Mouse (Mus musculus): Measurements from ENCODE around the gene Myom3. TPM values are rescaled to one million over a fixed set of nuclear protein-coding genes. Genes with fewer than 3 reads are reported as not detected.

The Myom3 gene
- total and polyA plus RNA-seq, 3 experiments: not detected

DNA sequence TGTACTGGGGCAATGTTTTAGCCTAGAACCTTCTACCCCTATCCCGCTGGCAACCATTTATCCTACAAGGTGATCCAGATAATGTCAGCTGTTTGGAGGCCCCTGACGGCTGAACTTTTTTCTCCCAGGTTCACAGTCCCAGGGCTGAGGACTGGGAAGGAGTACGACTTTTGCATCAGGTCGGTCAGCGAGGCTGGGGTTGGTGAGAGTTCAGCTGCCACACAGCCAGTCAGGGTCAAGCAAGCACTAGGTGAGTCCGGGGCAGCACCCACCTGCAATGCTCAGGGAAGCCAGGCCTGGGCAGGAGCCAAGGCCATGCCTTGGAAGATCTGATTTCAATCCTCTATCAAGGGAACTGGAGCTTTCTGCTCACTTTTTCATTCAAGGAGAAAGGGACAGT is 27.8 kb downstream of the Myom3 start:
- no peak overlapping the region for H3K27ac ChIP-seq (ENCODE audit: control insufficient read depth, low read depth, low read length)
- no peaks in the 10 kb centered on the region; a peak in 1 of 4 replicates for H3K27me3 ChIP-seq (ENCODE audit: control insufficient read depth in 1 of 2, insufficient read depth in 2 of 2, low read length in 2 of 2)

DNA sequence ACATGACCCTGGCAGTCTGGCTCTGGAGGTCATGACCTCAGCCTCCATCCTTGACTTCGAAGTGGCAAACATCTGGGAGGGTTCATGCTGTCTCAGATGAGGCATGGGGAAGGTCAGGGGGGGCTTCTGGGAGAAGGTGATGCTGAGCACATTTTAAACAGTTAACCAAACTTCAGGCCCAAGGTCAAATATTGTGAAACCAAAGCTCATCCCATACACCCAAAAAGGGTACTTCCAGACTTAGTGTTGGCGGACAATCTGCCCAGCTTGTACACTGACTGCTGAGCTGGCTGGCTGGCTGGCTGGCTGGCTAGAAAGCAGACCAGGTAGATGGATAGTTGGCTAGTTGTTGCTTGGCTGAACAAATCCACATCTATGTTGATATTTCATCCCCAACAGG is 29.6 kb downstream of the Myom3 start:
- H3K79me2 ChIP-seq (ENCODE audit: control insufficient read depth, insufficient read depth, low read length, poor library complexity): no peaks in the 10 kb centered on the region
- H3K4me1 ChIP-seq (ENCODE audit: control insufficient read depth in 1 of 2, insufficient read depth in 2 of 2, low read length in 2 of 2): no peaks in the 10 kb centered on the region
- no peak overlapping the region for H3K27ac ChIP-seq (ENCODE audit: control insufficient read depth, low read depth, low read length)
- H3K9me3 ChIP-seq (replicated peaks; ENCODE audit: insufficient read depth, low read length): no peaks in the 10 kb centered on the region
- H3K4me3 ChIP-seq (ENCODE audit: control insufficient read depth in 1 of 2, insufficient read depth in 1 of 2, low read depth in 2 of 2, low read length in 2 of 2): no peak overlapping the region
- H3K36me3 ChIP-seq (ENCODE audit: control insufficient read depth in 1 of 2, insufficient read depth in 2 of 2, low read length in 2 of 2): no peaks in the 10 kb centered on the region
- DNase-seq (ENCODE audit: low read depth, low spot score): no peak
- H3K27me3 ChIP-seq (ENCODE audit: control insufficient read depth in 1 of 2, insufficient read depth in 2 of 2, low read length in 2 of 2): no peaks in the 10 kb centered on the region; a peak in 1 of 4 replicates
- no peak for TF ChIP-seq SIN3A (IDR thresholded peaks at IDR 0.05; ENCODE audit: low read length)
- TF ChIP-seq UBTF (IDR thresholded peaks at IDR 0.05; ENCODE audit: borderline replicate concordance, insufficient read depth, low read depth, low read length): no peak
- TF ChIP-seq NELFE (IDR thresholded peaks at IDR 0.05; ENCODE audit: low read depth, low read length): no peak
- TF ChIP-seq POLR2AphosphoS5 (IDR thresholded peaks at IDR 0.05; ENCODE audit: borderline replicate concordance, low read depth, low read length): no peak
- no peak for TF ChIP-seq MAFK (IDR thresholded peaks at IDR 0.05; ENCODE audit: borderline replicate concordance, low read depth, low read length)
- TF ChIP-seq ZKSCAN1 (IDR thresholded peaks at IDR 0.05; ENCODE audit: low read depth, low read length): no peak
- TF ChIP-seq JUND (IDR thresholded peaks at IDR 0.05; ENCODE audit: low read depth, low read length): no peak
- TF ChIP-seq MAZ (IDR thresholded peaks at IDR 0.05; ENCODE audit: low read depth, low read length): no peak
- no peak for TF ChIP-seq GATA1 (IDR thresholded peaks at IDR 0.05; ENCODE audit: low read depth, low read length)
- TF ChIP-seq MXI1 (IDR thresholded peaks at IDR 0.05; ENCODE audit: low read depth, low read length): no peak
- H3K9ac ChIP-seq (ENCODE audit: control insufficient read depth, low read depth, low read length, poor library complexity, severe bottlenecking): no peak overlapping the region

More for the DNA sequence above, 27.8 kb downstream of the Myom3 start:
- Histone ChIP-seq H3K36me3 (ENCODE audit: control insufficient read depth in 1 of 2, insufficient read depth in 2 of 2, low read length in 2 of 2) (no peaks in the 10 kb centered on the region), H3K9ac (ENCODE audit: control insufficient read depth, low read depth, low read length, poor library complexity, severe bottlenecking) (no peak overlapping the region), H3K4me3 (ENCODE audit: control insufficient read depth in 1 of 2, insufficient read depth in 1 of 2, low read depth in 2 of 2, low read length in 2 of 2) (no peak overlapping the region), H3K4me1 (ENCODE audit: control insufficient read depth in 1 of 2, insufficient read depth in 2 of 2, low read length in 2 of 2) (no peaks in the 10 kb centered on the region), H3K79me2 (ENCODE audit: control insufficient read depth, insufficient read depth, low read length, poor library complexity) (no peaks in the 10 kb centered on the region), H3K9me3 (replicated peaks; ENCODE audit: insufficient read depth, low read length) (no peaks in the 10 kb centered on the region)
- no peak for DNase-seq (ENCODE audit: low read depth, low spot score)
- TF ChIP-seq NELFE (IDR thresholded peaks at IDR 0.05; ENCODE audit: low read depth, low read length): no peak
- no peak for TF ChIP-seq POLR2AphosphoS5 (IDR thresholded peaks at IDR 0.05; ENCODE audit: borderline replicate concordance, low read depth, low read length)
- TF ChIP-seq UBTF (IDR thresholded peaks at IDR 0.05; ENCODE audit: borderline replicate concordance, insufficient read depth, low read depth, low read length): no peak
- TF ChIP-seq MEF2A (IDR thresholded peaks at IDR 0.05; ENCODE audit: extremely low read depth, insufficient replicate concordance, low read depth, low read length, poor library complexity, severe bottlenecking): no peak
- no peak for TF ChIP-seq MAFK (IDR thresholded peaks at IDR 0.05; ENCODE audit: borderline replicate concordance, low read depth, low read length)
- no peak for TF ChIP-seq TBP (IDR thresholded peaks at IDR 0.05; ENCODE audit: low read depth, low read length)
- no peak for TF ChIP-seq POLR2A (IDR thresholded peaks at IDR 0.05; ENCODE audit: control insufficient read depth in 1 of 2, insufficient read depth in 1 of 2, low read depth in 1 of 2, low read length in 2 of 2, poor library complexity in 1 of 2)
- no peak for TF ChIP-seq TCF12 (IDR thresholded peaks at IDR 0.05; ENCODE audit: low read depth, low read length)
- TF ChIP-seq ELF1 (IDR thresholded peaks at IDR 0.05; ENCODE audit: low read depth, low read length): no peak
- no peak for TF ChIP-seq MYC (IDR thresholded peaks at IDR 0.05; ENCODE audit: low read depth, low read length)
- TF ChIP-seq EP300 (IDR thresholded peaks at IDR 0.05; ENCODE audit: low read depth in 1 of 2, low read length in 2 of 2): no peak
- no peak for TF ChIP-seq USF2 (IDR thresholded peaks at IDR 0.05; ENCODE audit: borderline replicate concordance in 1 of 2, insufficient read depth in 1 of 2, low read depth in 1 of 2, low read length in 2 of 2)
- no peak for TF ChIP-seq BHLHE40 (IDR thresholded peaks at IDR 0.05; ENCODE audit: borderline replicate concordance, low read depth, low read length)
- TF ChIP-seq MAZ (IDR thresholded peaks at IDR 0.05; ENCODE audit: low read depth, low read length): no peak
- no peak for TF ChIP-seq JUND (IDR thresholded peaks at IDR 0.05; ENCODE audit: low read depth, low read length)
- no peak for TF ChIP-seq RCOR1 (IDR thresholded peaks at IDR 0.05; ENCODE audit: low read depth, low read length)
- no peak for TF ChIP-seq HCFC1 (IDR thresholded peaks at IDR 0.05; ENCODE audit: low read depth, low read length)
- no peak for TF ChIP-seq POLR2AphosphoS2 (IDR thresholded peaks at IDR 0.05; ENCODE audit: low read length)
- no peak for TF ChIP-seq ZKSCAN1 (IDR thresholded peaks at IDR 0.05; ENCODE audit: low read depth, low read length)
